Mouse (Mus musculus) heart, embryonic 13.5 days (tissue): Measurements from ENCODE around the gene Nav3. TPM values are rescaled to one million over a fixed set of nuclear protein-coding genes. Genes with fewer than 3 reads are reported as not detected.

Source experiments
- ATAC-seq: fragments of 200-750 bp; cut with Nextera tagmentation; 2 replicates; pipeline ENCODE4 v1.8.0; 2017; ENCODE audit warnings: moderate TSS enrichment; ENCODE audit not compliant: insufficient number of reproducible peaks, low FRiP score, low TSS enrichment; ENCODE audit errors: extremely low read depth
- H3K27ac ChIP-seq: fragments of 300-500 bp; sonication (generic); replicated peaks from 2 replicates; pipeline ENCODE4 v1.5.1; 2015; ENCODE audit warnings: moderate library complexity, mild to moderate bottlenecking, inconsistent platforms
- H3K27me3 ChIP-seq: fragments of 300-500 bp; sonication (generic); replicated peaks from 2 replicates; pipeline ENCODE4 v1.6.1; 2015; ENCODE audit warnings: mild to moderate bottlenecking, inconsistent platforms
- H3K36me3 ChIP-seq: fragments of 300-500 bp; sonication (generic); 2 replicates; pipeline ENCODE4 v1.6.1; 2015; ENCODE audit warnings: mild to moderate bottlenecking, inconsistent platforms
- H3K4me1 ChIP-seq: fragments of 300-500 bp; sonication (generic); 2 replicates; pipeline ENCODE4 v1.6.1; 2015; ENCODE audit warnings: inconsistent platforms
- H3K4me2 ChIP-seq: fragments of 300-500 bp; sonication (generic); 2 replicates; pipeline ENCODE4 v1.6.1; 2015; ENCODE audit warnings: inconsistent platforms, mild to moderate bottlenecking, moderate library complexity
- H3K4me3 ChIP-seq: fragments of 300-500 bp; sonication (generic); 2 replicates; pipeline ENCODE4 v1.5.1; 2015; ENCODE audit warnings: moderate library complexity, mild to moderate bottlenecking, inconsistent platforms
- H3K9ac ChIP-seq: fragments of 300-500 bp; sonication (generic); 2 replicates; pipeline ENCODE4 v1.6.1; 2015; ENCODE audit warnings: inconsistent platforms, mild to moderate bottlenecking, moderate library complexity
- H3K9me3 ChIP-seq: fragments of 300-500 bp; sonication (generic); 2 replicates; pipeline ENCODE4 v1.6.1; 2016; ENCODE audit warnings: inconsistent platforms
- WGBS: fragments of 180-500 bp; shearing (Covaris S2); methylation state at CpG from one replicate; pipeline ENCODE4 v1.1.7; 2015; ENCODE audit warnings: mixed read lengths; 5-methylcytosine and 5-hydroxymethylcytosine counted together
- polyA plus RNA-seq: library from polyadenylated mRNA; unstranded; fragments of >200 nt; fragmentation: Nextera tagmentation; extraction: Ambion mirVana; gene quantifications from 2 replicates; pipeline ENCODE4 v1.2.1, GENCODE M21; 2015

Gene Nav3
- polyA plus RNA-seq, 1 experiment from 2014 or later = 1.8 TPM

GRCm38 (mm10) chr10:109904841-109905240 is 551.2 kb downstream of the Nav3 start:
- Histone ChIP-seq H3K36me3 (no peaks in the 10 kb centered on the region), H3K4me3 (no peak overlapping the region), H3K27ac (no peak overlapping the region), H3K9ac (no peak overlapping the region), H3K27me3 (no peaks in the 10 kb centered on the region), H3K4me1 (no peaks in the 10 kb centered on the region), H3K9me3 (no peaks in the 10 kb centered on the region), H3K4me2 (no peak overlapping the region)
- 83% methylated on average over 1 of the region's 1 CpGs for WGBS
- ATAC-seq = no peak

- ATAC-seq = no peak
- no peaks in the 10 kb centered on the region for H3K9me3 ChIP-seq
- H3K4me1 ChIP-seq = no peaks in the 10 kb centered on the region
- H3K27ac ChIP-seq = no peak overlapping the region
- H3K27me3 ChIP-seq = no peaks in the 10 kb centered on the region
- H3K36me3 ChIP-seq = no peaks in the 10 kb centered on the region
- H3K9ac ChIP-seq = no peak overlapping the region
- no peak overlapping the region for H3K4me3 ChIP-seq
- WGBS = 60% methylated on average over 17 of the region's 17 CpGs
- peak overlapping the region; percentile 14; the same call in 1 of the 2 replicates for H3K4me2 ChIP-seq
Observed at GRCm38 (mm10) chr10:109903701-109904555, 552.1 kb downstream of the Nav3 start.

GRCm38 (mm10) chr10:109903241-109903640 is 552.8 kb downstream of the Nav3 start:
- WGBS = 69% methylated on average over 4 of the region's 4 CpGs

GRCm38 (mm10) chr10:109889171-109889475 is 566.9 kb downstream of the Nav3 start:
- 86% methylated on average over 3 of the region's 3 CpGs for WGBS
- H3K9ac ChIP-seq = no peak overlapping the region
- H3K4me2 ChIP-seq = no peak overlapping the region
- no peaks in the 10 kb centered on the region for H3K36me3 ChIP-seq
- H3K4me3 ChIP-seq = no peak overlapping the region
- no peak for ATAC-seq
- H3K4me1 ChIP-seq = no peaks in the 10 kb centered on the region
- no peak overlapping the region for H3K27ac ChIP-seq
- no peaks in the 10 kb centered on the region for H3K9me3 ChIP-seq
- H3K27me3 ChIP-seq = no peaks in the 10 kb centered on the region

More at GRCm38 (mm10) chr10:109903241-109903640, 552.8 kb downstream of the Nav3 start:
- H3K9me3 ChIP-seq = no peaks in the 10 kb centered on the region
- no peaks in the 10 kb centered on the region for H3K4me1 ChIP-seq
- H3K27ac ChIP-seq = no peak overlapping the region
- no peak overlapping the region for H3K4me3 ChIP-seq
- no peak overlapping the region for H3K9ac ChIP-seq
- no peak overlapping the region for H3K4me2 ChIP-seq
- ATAC-seq = no peak
- no peaks in the 10 kb centered on the region for H3K36me3 ChIP-seq
- no peaks in the 10 kb centered on the region for H3K27me3 ChIP-seq

- no peaks in the 10 kb centered on the region for H3K27me3 ChIP-seq
- no peak overlapping the region for H3K9ac ChIP-seq
- no peak for ATAC-seq
- H3K4me2 ChIP-seq = no peak overlapping the region
- H3K27ac ChIP-seq = no peak overlapping the region
- H3K36me3 ChIP-seq = no peaks in the 10 kb centered on the region
- no peaks in the 10 kb centered on the region for H3K4me1 ChIP-seq
- H3K4me3 ChIP-seq = no peak overlapping the region
- WGBS = 67% methylated on average over 11 of the region's 11 CpGs
- H3K9me3 ChIP-seq = no peaks in the 10 kb centered on the region
Observed at GRCm38 (mm10) chr10:109888355-109889170, 567.4 kb downstream of the Nav3 start.

GRCm38 (mm10) chr10:109887160-109887559 is 568.8 kb downstream of the Nav3 start:
- no peaks in the 10 kb centered on the region for H3K27me3 ChIP-seq
- no peaks in the 10 kb centered on the region for H3K9me3 ChIP-seq
- no peak overlapping the region for H3K4me2 ChIP-seq
- no peaks in the 10 kb centered on the region for H3K4me1 ChIP-seq
- no peak overlapping the region for H3K9ac ChIP-seq
- H3K36me3 ChIP-seq = no peaks in the 10 kb centered on the region
- H3K4me3 ChIP-seq = no peak overlapping the region
- no peak overlapping the region for H3K27ac ChIP-seq
- 70% methylated on average over 3 of the region's 3 CpGs for WGBS
- ATAC-seq = no peak

- Histone ChIP-seq H3K4me3 (no peak overlapping the region), H3K27me3 (no peaks in the 10 kb centered on the region), H3K4me2 (no peak overlapping the region), H3K9ac (no peak overlapping the region), H3K27ac (no peak overlapping the region), H3K4me1 (no peaks in the 10 kb centered on the region), H3K36me3 (no peaks in the 10 kb centered on the region), H3K9me3 (no peaks in the 10 kb centered on the region)
- no peak for ATAC-seq
- WGBS = 70% methylated on average over 4 of the region's 4 CpGs
Observed at GRCm38 (mm10) chr10:109876107-109876506, 579.9 kb downstream of the Nav3 start.

GRCm38 (mm10) chr10:109875312-109875830 is 580.6 kb downstream of the Nav3 start:
- Histone ChIP-seq H3K9ac (no peak overlapping the region), H3K4me2 (no peak overlapping the region), H3K4me3 (no peak overlapping the region), H3K4me1 (no peaks in the 10 kb centered on the region), H3K9me3 (no peaks in the 10 kb centered on the region), H3K27me3 (no peaks in the 10 kb centered on the region), H3K27ac (no peak overlapping the region), H3K36me3 (no peaks in the 10 kb centered on the region)
- ATAC-seq = no peak

GRCm38 (mm10) chr10:109874652-109875311 is 581.2 kb downstream of the Nav3 start:
- Histone ChIP-seq H3K27me3 (no peaks in the 10 kb centered on the region), H3K27ac (no peak overlapping the region), H3K9me3 (no peaks in the 10 kb centered on the region), H3K4me2 (no peak overlapping the region), H3K36me3 (no peaks in the 10 kb centered on the region), H3K4me1 (no peaks in the 10 kb centered on the region), H3K4me3 (no peak overlapping the region), H3K9ac (no peak overlapping the region)
- ATAC-seq = no peak
- WGBS = 55% methylated on average over 5 of the region's 5 CpGs

- 0 out of 2 replicates have a peak, but pooled peaks cover 2% of the 10 kb centered on the region for H3K4me1 ChIP-seq
- H3K4me3 ChIP-seq = no peak overlapping the region
- H3K9me3 ChIP-seq = no peaks in the 10 kb centered on the region
- H3K4me2 ChIP-seq = no peak overlapping the region
- no peak overlapping the region for H3K27ac ChIP-seq
- WGBS = 75% methylated on average over 2 of the region's 2 CpGs
- no peak overlapping the region for H3K9ac ChIP-seq
- H3K36me3 ChIP-seq = no peaks in the 10 kb centered on the region
- ATAC-seq = no peak
- no peaks in the 10 kb centered on the region for H3K27me3 ChIP-seq
Observed at GRCm38 (mm10) chr10:109866063-109866462, 589.9 kb downstream of the Nav3 start.

GRCm38 (mm10) chr10:109865391-109865790 is 590.6 kb downstream of the Nav3 start:
- 58% methylated on average over 1 of the region's 2 CpGs for WGBS
- no peak for ATAC-seq
- 0 out of 2 replicates have a peak, but pooled peaks cover 2% of the 10 kb centered on the region for H3K4me1 ChIP-seq
- H3K27me3 ChIP-seq = no peaks in the 10 kb centered on the region
- no peak overlapping the region for H3K27ac ChIP-seq
- no peaks in the 10 kb centered on the region for H3K9me3 ChIP-seq
- H3K4me2 ChIP-seq = no peak overlapping the region
- H3K36me3 ChIP-seq = no peaks in the 10 kb centered on the region
- no peak overlapping the region for H3K9ac ChIP-seq
- H3K4me3 ChIP-seq = no peak overlapping the region
